Mouse (Mus musculus): ENCODE measurements at regions not wholly inside any gene's neighbourhood (a gene's known extent, or its start where the extent isn't known, plus 50 kb on each side); places are given as distances from the start of the nearest gene placed in this dataset.

GRCm38 (mm10) chr2:116988953-116989674, 110.6 kb downstream of the Tmco5 start:
- H3K9ac ChIP-seq: no peak overlapping the region
- ATAC-seq (ENCODE audit: low FRiP score) (no peak), DNase-seq (ENCODE audit: low spot score) (no peak)
- no peak overlapping the region for H3K27ac ChIP-seq
- H3K27me3 ChIP-seq (ENCODE audit: control insufficient read depth, insufficient read depth, low read length): no peaks in the 10 kb centered on the region
- H3K4me3 ChIP-seq (replicated peaks; ENCODE audit: low read length): no peak overlapping the region
- no peaks in the 10 kb centered on the region for H3K9me3 ChIP-seq (ENCODE audit: control insufficient read depth, low read length)
- H3K4me2 ChIP-seq (replicated peaks): no peak overlapping the region
- no peaks in the 10 kb centered on the region for H3K4me1 ChIP-seq (replicated peaks; ENCODE audit: control insufficient read depth, insufficient read depth, low read length)
- no peaks in the 10 kb centered on the region for H3K36me3 ChIP-seq (replicated peaks; ENCODE audit: control insufficient read depth, insufficient read depth)
- WGBS: 86% methylated on average over 8 of the region's 8 CpGs

- no peak for DNase-seq (ENCODE audit: low spot score)
- Histone ChIP-seq H3K4me1 (replicated peaks; ENCODE audit: control insufficient read depth, insufficient read depth, low read length) (no peaks in the 10 kb centered on the region), H3K4me3 (replicated peaks; ENCODE audit: low read length) (no peak overlapping the region), H3K9ac (no peak overlapping the region), H3K4me2 (replicated peaks) (no peak overlapping the region), H3K36me3 (replicated peaks; ENCODE audit: control insufficient read depth, insufficient read depth) (no peaks in the 10 kb centered on the region), H3K27me3 (ENCODE audit: control insufficient read depth, insufficient read depth, low read length) (no peaks in the 10 kb centered on the region), H3K27ac (no peak overlapping the region), H3K9me3 (ENCODE audit: control insufficient read depth, low read length) (no peaks in the 10 kb centered on the region)
- WGBS: 87% methylated on average over 1 of the region's 1 CpGs
- no peak for ATAC-seq (ENCODE audit: low FRiP score)
These were observed 111.6 kb downstream of the Tmco5 start for GRCm38 (mm10) chr2:116990106-116990505.

- Histone ChIP-seq H3K27me3 (ENCODE audit: control insufficient read depth, insufficient read depth, low read length) (no peaks in the 10 kb centered on the region), H3K9me3 (ENCODE audit: control insufficient read depth, low read length) (no peaks in the 10 kb centered on the region), H3K4me3 (replicated peaks; ENCODE audit: low read length) (no peak overlapping the region), H3K9ac (no peak overlapping the region), H3K4me2 (replicated peaks) (no peak overlapping the region), H3K36me3 (replicated peaks; ENCODE audit: control insufficient read depth, insufficient read depth) (no peaks in the 10 kb centered on the region), H3K27ac (no peak overlapping the region), H3K4me1 (replicated peaks; ENCODE audit: control insufficient read depth, insufficient read depth, low read length) (no peaks in the 10 kb centered on the region)
- ATAC-seq (ENCODE audit: low FRiP score) (no peak), DNase-seq (ENCODE audit: low spot score) (no peak)
- 58% methylated on average over 6 of the region's 6 CpGs for WGBS
These were observed 113.1 kb downstream of the Tmco5 start for GRCm38 (mm10) chr2:116991561-116992042.

- Histone ChIP-seq H3K36me3 (replicated peaks; ENCODE audit: control insufficient read depth, insufficient read depth) (no peaks in the 10 kb centered on the region), H3K4me1 (replicated peaks; ENCODE audit: control insufficient read depth, insufficient read depth, low read length) (no peaks in the 10 kb centered on the region), H3K4me3 (replicated peaks; ENCODE audit: low read length) (no peak overlapping the region), H3K27me3 (ENCODE audit: control insufficient read depth, insufficient read depth, low read length) (no peaks in the 10 kb centered on the region), H3K4me2 (replicated peaks) (no peak overlapping the region), H3K9me3 (ENCODE audit: control insufficient read depth, low read length) (no peaks in the 10 kb centered on the region), H3K9ac (no peak overlapping the region), H3K27ac (no peak overlapping the region)
- 90% methylated on average over 4 of the region's 4 CpGs for WGBS
- ATAC-seq (ENCODE audit: low FRiP score) (no peak), DNase-seq (ENCODE audit: low spot score) (no peak)
These were observed 115.2 kb downstream of the Tmco5 start for GRCm38 (mm10) chr2:116993724-116994123.

GRCm38 (mm10) chr2:116996302-116996701, 117.8 kb downstream of the Tmco5 start:
- H3K36me3 ChIP-seq (replicated peaks; ENCODE audit: control insufficient read depth, insufficient read depth): no peaks in the 10 kb centered on the region
- no peaks in the 10 kb centered on the region for H3K9me3 ChIP-seq (ENCODE audit: control insufficient read depth, low read length)
- H3K4me3 ChIP-seq (replicated peaks; ENCODE audit: low read length): no peak overlapping the region
- H3K9ac ChIP-seq: no peak overlapping the region
- H3K27ac ChIP-seq: no peak overlapping the region
- no peak overlapping the region for H3K4me2 ChIP-seq (replicated peaks)
- no peaks in the 10 kb centered on the region for H3K27me3 ChIP-seq (ENCODE audit: control insufficient read depth, insufficient read depth, low read length)
- ATAC-seq (ENCODE audit: low FRiP score): no peak
- 72% methylated on average over 6 of the region's 6 CpGs for WGBS
- no peak for DNase-seq (ENCODE audit: low spot score)
- no peaks in the 10 kb centered on the region for H3K4me1 ChIP-seq (replicated peaks; ENCODE audit: control insufficient read depth, insufficient read depth, low read length)

GRCm38 (mm10) chr2:116998822-116999221, 120.3 kb downstream of the Tmco5 start:
- DNase-seq (ENCODE audit: low spot score) (no peak), ATAC-seq (ENCODE audit: low FRiP score) (no peak)
- H3K27me3 ChIP-seq (ENCODE audit: control insufficient read depth, insufficient read depth, low read length): no peaks in the 10 kb centered on the region
- 68% methylated on average over 1 of the region's 1 CpGs for WGBS
- no peaks in the 10 kb centered on the region for H3K4me1 ChIP-seq (replicated peaks; ENCODE audit: control insufficient read depth, insufficient read depth, low read length)
- no peak overlapping the region for H3K4me3 ChIP-seq (replicated peaks; ENCODE audit: low read length)
- H3K9ac ChIP-seq: no peak overlapping the region
- no peaks in the 10 kb centered on the region for H3K9me3 ChIP-seq (ENCODE audit: control insufficient read depth, low read length)
- no peak overlapping the region for H3K27ac ChIP-seq
- H3K36me3 ChIP-seq (replicated peaks; ENCODE audit: control insufficient read depth, insufficient read depth): no peaks in the 10 kb centered on the region
- H3K4me2 ChIP-seq (replicated peaks): no peak overlapping the region

- Histone ChIP-seq H3K4me2 (replicated peaks) (no peak overlapping the region), H3K9ac (no peak overlapping the region), H3K36me3 (replicated peaks; ENCODE audit: control insufficient read depth, insufficient read depth) (no peaks in the 10 kb centered on the region), H3K4me3 (replicated peaks; ENCODE audit: low read length) (no peak overlapping the region), H3K27ac (no peak overlapping the region), H3K27me3 (ENCODE audit: control insufficient read depth, insufficient read depth, low read length) (no peaks in the 10 kb centered on the region), H3K4me1 (replicated peaks; ENCODE audit: control insufficient read depth, insufficient read depth, low read length) (no peaks in the 10 kb centered on the region), H3K9me3 (ENCODE audit: control insufficient read depth, low read length) (no peaks in the 10 kb centered on the region)
- DNase-seq (ENCODE audit: low spot score) (no peak), ATAC-seq (ENCODE audit: low FRiP score) (no peak)
- 73% methylated on average over 5 of the region's 5 CpGs for whole genome bisulfite sequencing
These were observed 121.1 kb downstream of the Tmco5 start for GRCm38 (mm10) chr2:116999592-116999991.

GRCm38 (mm10) chr2:117003976-117004375, 117.2 kb upstream of the Spred1 start:
- 91% methylated on average over 2 of the region's 2 CpGs for WGBS
- Histone ChIP-seq H3K4me2 (replicated peaks) (no peak overlapping the region), H3K36me3 (replicated peaks; ENCODE audit: control insufficient read depth, insufficient read depth) (no peaks in the 10 kb centered on the region), H3K9me3 (ENCODE audit: control insufficient read depth, low read length) (no peaks in the 10 kb centered on the region), H3K27me3 (ENCODE audit: control insufficient read depth, insufficient read depth, low read length) (no peaks in the 10 kb centered on the region), H3K4me3 (replicated peaks; ENCODE audit: low read length) (no peak overlapping the region), H3K27ac (no peak overlapping the region), H3K9ac (no peak overlapping the region), H3K4me1 (replicated peaks; ENCODE audit: control insufficient read depth, insufficient read depth, low read length) (no peaks in the 10 kb centered on the region)
- no peak for ATAC-seq (ENCODE audit: low FRiP score)
- DNase-seq (ENCODE audit: low spot score): no peak

GRCm38 (mm10) chr2:117006846-117007245, 114.3 kb upstream of the Spred1 start:
- no peaks in the 10 kb centered on the region for H3K4me1 ChIP-seq (replicated peaks; ENCODE audit: control insufficient read depth, insufficient read depth, low read length)
- H3K4me3 ChIP-seq (replicated peaks; ENCODE audit: low read length): no peak overlapping the region
- H3K27ac ChIP-seq: no peak overlapping the region
- no peaks in the 10 kb centered on the region for H3K36me3 ChIP-seq (replicated peaks; ENCODE audit: control insufficient read depth, insufficient read depth)
- H3K9me3 ChIP-seq (ENCODE audit: control insufficient read depth, low read length): no peaks in the 10 kb centered on the region
- ATAC-seq (ENCODE audit: low FRiP score) (no peak), DNase-seq (ENCODE audit: low spot score) (no peak)
- H3K4me2 ChIP-seq (replicated peaks): no peak overlapping the region
- WGBS: 90% methylated on average over 2 of the region's 2 CpGs
- H3K9ac ChIP-seq: no peak overlapping the region
- no peaks in the 10 kb centered on the region for H3K27me3 ChIP-seq (ENCODE audit: control insufficient read depth, insufficient read depth, low read length)

GRCm38 (mm10) chr2:117008922-117009321, 112.3 kb upstream of the Spred1 start:
- ATAC-seq (ENCODE audit: low FRiP score) (no peak), DNase-seq (ENCODE audit: low spot score) (no peak)
- Histone ChIP-seq H3K4me1 (replicated peaks; ENCODE audit: control insufficient read depth, insufficient read depth, low read length) (no peaks in the 10 kb centered on the region), H3K9me3 (ENCODE audit: control insufficient read depth, low read length) (no peaks in the 10 kb centered on the region), H3K9ac (no peak overlapping the region), H3K36me3 (replicated peaks; ENCODE audit: control insufficient read depth, insufficient read depth) (no peaks in the 10 kb centered on the region), H3K4me2 (replicated peaks) (no peak overlapping the region), H3K4me3 (replicated peaks; ENCODE audit: low read length) (no peak overlapping the region), H3K27me3 (ENCODE audit: control insufficient read depth, insufficient read depth, low read length) (no peaks in the 10 kb centered on the region), H3K27ac (no peak overlapping the region)

Data from hindbrain, embryonic 14.5 days (tissue).